Mouse (Mus musculus): ENCODE data around the gene Dnm3.
A peak's percentile ranks its signal among the peaks of the same experiment; 100 is the strongest.

The Dnm3 gene

GRCm38 (mm10) chr1:162036461-162036835 is 441.4 kb downstream of the Dnm3 start:
- no peak for DNase-seq (ENCODE audit: low read depth, low spot score)

GRCm38 (mm10) chr1:162035800-162036460 is 441.9 kb downstream of the Dnm3 start:
- no peak for DNase-seq (ENCODE audit: low read depth, low spot score)

- no peak for DNase-seq (ENCODE audit: low read depth, low spot score)
These were observed 454.1 kb downstream of the Dnm3 start for GRCm38 (mm10) chr1:162023681-162024270.

GRCm38 (mm10) chr1:162020766-162021165 is 457.1 kb downstream of the Dnm3 start:
- no peak for DNase-seq (ENCODE audit: low read depth, low spot score)

GRCm38 (mm10) chr1:162020303-162020731 is 457.5 kb downstream of the Dnm3 start:
- no peak for DNase-seq (ENCODE audit: low read depth, low spot score)

- DNase-seq (ENCODE audit: low read depth, low spot score) = no peak
These were observed 459.2 kb downstream of the Dnm3 start for GRCm38 (mm10) chr1:162018601-162018977.

- DNase-seq (ENCODE audit: low read depth, low spot score) = no peak
These were observed 459.7 kb downstream of the Dnm3 start for GRCm38 (mm10) chr1:162017975-162018600.

GRCm38 (mm10) chr1:162016982-162017381 is 460.9 kb downstream of the Dnm3 start:
- DNase-seq (ENCODE audit: low read depth, low spot score) = no peak

DNA sequence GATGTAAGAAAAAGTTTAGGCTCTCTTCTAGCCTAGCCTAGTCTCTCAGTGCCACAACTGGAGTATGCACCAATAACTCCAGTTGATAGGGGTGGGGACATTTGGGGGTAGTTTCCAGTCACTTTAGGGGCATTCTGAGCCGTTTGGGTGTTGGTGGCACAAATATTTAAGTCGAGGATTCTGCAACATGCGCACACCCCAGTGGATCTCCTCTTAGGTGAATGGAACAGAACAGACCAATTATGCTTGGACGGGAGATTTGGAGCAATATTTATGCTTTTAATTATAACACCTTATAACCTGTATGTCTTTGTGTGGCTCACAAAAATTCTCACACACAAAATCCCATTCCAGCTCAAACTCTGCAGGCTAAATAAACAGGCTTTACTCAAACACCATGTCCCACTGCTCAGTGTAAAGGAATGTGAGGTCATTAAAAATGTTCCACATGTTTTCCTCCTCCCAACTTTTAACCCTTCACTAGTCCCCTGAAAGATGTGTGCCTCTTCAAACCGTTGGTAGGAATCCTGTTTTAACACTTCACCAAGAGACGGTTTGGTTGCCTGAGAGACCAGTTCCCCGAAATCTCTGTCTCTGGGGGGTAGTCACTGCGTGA is 462.5 kb downstream of the Dnm3 start:
- DNase-seq (ENCODE audit: low read depth, low spot score) = no peak

GRCm38 (mm10) chr1:162013561-162013960 is 464.3 kb downstream of the Dnm3 start:
- no peak for DNase-seq (ENCODE audit: low read depth, low spot score)

GRCm38 (mm10) chr1:162011523-162012245 is 466.1 kb downstream of the Dnm3 start:
- no peak for DNase-seq (ENCODE audit: low read depth, low spot score)

GRCm38 (mm10) chr1:162009086-162009485 is 468.7 kb downstream of the Dnm3 start:
- DNase-seq (ENCODE audit: low read depth, low spot score) = no peak

GRCm38 (mm10) chr1:162008631-162009067 is 469.2 kb downstream of the Dnm3 start:
- DNase-seq (ENCODE audit: low read depth, low spot score) = no peak

DNA sequence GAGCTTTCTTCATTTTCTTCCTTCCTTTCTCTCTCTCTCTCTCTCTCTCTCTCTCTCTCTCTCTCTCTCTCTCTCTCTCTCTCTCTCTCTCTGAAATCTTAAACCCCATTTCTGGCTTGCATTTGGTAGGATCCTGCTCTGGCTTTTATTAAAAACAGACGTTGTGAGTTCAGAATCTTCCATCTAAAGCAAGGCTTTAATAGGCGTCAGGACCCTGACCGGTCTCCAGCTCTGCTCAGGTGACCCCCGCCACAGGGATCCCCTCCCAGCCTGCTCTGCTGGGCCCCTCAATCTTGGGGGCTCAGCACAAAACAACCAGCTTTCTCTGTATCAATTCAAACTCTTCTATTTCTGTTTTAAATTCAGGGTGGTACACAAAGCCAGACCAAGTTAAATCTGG is 469.6 kb downstream of the Dnm3 start:
- DNase-seq (ENCODE audit: low read depth, low spot score) = no peak

DNA sequence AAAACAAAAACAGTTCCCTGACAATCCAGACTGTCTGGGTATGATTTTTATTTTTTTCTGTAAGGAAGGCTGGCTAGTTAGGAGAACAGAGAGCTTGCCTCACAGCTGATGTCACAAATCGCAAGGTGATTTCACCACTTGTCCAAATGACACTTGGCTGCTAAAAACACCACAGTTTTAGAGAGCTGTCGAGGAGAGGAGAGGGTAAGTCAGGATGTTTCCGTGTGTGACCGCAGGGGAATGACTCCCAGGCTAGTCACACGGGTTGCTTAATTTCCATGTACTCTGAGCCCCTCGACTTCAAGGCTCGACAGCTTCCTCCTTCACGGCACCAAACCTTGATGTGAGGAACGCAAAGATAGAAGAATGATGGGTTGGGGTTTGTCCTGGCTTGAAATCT is 471.7 kb downstream of the Dnm3 start:
- DNase-seq (ENCODE audit: low read depth, low spot score) = no peak

DNA sequence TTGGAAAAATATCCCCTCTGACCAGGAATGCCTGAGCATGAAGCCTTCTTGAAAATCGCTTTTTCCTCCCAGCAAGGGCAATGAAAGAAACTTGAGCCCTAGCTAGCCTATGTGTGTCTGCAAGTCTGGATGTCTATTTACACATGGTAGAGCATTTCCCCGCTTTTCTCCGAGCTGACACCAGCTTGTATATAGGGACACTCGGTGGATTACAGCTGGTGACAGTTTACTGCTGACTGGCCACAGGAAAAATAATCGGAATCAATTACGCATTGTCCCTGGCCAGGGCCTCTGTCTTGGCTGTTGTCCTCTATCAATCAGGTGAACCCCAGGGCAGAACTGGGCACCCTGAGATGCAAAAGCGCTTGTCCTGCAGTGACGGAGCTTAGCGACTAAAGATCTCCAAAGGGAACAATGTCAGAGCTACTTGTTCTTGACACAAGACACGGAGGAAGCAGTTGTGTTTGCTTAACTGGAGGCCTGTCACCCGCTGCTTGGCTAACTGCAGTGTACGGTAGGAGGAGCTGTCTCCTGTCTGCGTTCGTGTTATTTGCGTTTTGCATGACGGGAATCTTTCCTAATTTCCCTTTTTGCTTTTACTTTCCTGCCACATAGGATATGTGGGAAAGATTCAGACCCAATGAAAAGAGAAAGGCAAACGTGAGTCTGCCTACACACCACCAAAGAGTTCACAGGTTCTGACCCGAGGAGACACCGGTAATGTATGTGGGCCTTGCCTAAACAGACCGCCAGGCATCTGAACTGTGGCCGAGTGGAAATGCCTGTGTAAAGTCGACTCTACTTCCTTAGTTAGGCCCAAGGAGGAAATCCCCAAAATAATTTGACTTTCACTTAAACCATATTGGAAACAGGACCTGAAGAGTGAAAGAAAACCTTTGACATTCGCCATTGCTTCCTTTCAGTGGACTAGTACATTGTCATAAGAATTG is 472.7 kb downstream of the Dnm3 start:
- no peak for DNase-seq (ENCODE audit: low read depth, low spot score)

DNA sequence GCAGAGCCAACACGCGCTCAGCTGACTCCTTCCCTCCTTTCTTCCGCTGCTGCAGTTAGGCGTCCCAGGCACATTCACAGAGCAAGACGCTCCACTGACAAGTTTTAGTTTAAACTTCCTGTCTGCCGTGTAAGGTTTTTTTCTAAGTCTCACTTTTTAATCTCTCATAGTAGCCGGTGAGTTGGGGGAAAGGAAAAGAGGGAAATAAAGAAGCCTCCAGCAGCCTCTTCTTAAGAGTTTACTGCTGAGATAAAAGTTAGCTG is 473.4 kb downstream of the Dnm3 start:
- DNase-seq (ENCODE audit: low read depth, low spot score) = no peak

DNA sequence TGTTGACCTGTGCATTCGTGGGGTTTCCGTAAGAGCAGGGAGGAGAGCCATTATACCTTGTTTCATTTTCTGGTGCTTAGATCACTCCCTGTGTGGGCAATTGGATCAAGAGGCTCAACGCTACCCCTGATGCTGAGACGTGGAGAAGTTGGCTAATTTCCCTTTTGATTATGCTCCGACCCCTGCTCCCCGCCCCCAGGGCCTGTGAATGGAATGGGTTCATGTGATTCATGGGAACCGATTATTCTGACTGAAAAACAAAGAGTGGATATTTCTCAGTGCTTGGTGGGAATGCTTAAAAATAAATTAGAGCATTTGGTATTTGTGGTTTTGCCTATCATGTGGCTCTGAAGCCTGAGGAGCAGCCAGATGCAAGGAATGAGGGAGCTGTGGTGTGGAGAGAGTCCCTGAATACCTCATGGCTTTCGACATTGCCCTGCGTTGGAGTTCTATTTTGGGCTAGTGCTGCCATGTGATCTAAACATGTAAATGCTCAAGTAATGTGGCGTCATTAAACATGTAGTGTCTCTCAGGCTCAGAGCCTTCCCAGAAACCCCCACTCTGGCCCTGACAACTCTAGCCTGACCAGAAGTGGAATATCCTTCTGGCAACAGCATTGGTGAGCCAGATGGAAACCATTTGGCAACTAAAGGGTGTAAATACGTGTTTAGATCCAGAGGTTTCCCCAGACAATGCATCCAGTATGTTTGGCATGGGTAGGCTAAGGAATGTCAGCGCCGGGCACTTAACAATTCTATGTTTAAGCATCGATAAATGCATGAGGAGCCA is 473.9 kb downstream of the Dnm3 start:
- no peak for DNase-seq (ENCODE audit: low read depth, low spot score)

GRCm38 (mm10) chr1:162001328-162001727 is 476.5 kb downstream of the Dnm3 start:
- no peak for DNase-seq (ENCODE audit: low read depth, low spot score)

DNA sequence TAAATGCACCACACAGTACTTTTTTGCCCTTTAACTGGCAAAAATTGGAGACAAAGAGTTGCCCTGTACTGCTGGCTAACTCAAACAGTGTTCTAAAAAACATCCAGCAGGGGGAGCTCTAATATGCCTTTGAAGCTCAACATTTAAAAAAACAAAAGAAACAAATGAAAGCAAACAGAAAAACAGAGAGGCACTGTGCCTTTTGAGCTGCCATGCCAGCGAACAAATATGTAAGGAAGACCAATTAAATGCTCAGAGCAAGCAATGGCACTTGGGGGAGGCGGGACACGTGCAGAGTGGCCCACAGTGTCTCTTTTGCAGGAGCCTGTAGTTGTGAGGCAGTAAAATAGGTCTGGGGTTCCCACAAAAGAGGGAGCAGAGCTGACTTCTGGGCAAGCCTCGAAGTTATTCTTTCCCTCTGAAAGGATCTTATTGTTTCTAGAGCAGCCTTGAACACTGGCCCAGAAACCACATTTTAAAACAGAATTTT is 477.9 kb downstream of the Dnm3 start:
- peak; percentile 77 for DNase-seq (ENCODE audit: low read depth, low spot score)
